In the genomic region with DNA sequence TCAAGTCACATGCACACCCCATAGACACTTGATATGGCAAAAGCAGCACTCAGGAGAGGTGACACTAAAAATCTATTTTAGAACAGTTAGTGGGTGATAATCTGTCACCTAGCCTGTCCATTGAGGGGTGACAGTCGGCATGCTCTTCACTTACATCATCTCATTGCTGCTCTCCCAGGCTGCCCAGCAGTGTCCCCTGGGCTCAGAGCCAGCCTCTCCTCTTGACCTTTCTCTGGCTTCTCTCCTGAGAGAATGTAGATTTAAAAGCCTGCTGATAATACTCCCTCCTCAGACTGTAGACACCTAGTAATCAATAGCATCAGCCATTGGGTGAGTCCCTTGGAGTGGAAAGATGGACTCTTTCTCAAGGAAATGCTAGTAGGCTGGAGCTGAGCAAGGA, we compare ENCODE assay signal across 29 mouse cellular contexts.
DNase-seq lines count a peak whose midpoint lies in the region; ATAC-seq and TF ChIP-seq lines count a peak whose summit lies in the region.
"Had no signal": no experiment of that assay in that cellular context is flagged by ENCODE, and none has a peak within 500 bp of the region (broad histone marks: within the 10 kb centered on the region; RNA-seq: fewer than 3 reads in every experiment).

No protein-coding gene starts in this region.

- H3K9ac ChIP-seq in liver, adult 2 months (ENCODE audit: low read depth, low read length) = no peak overlapping the region
- no peak overlapping the region for H3K9ac ChIP-seq in liver, embryonic 11.5 days (ENCODE audit: low read depth, low read length)
- no peak overlapping the region for H3K9ac ChIP-seq in hindbrain, embryonic 16.5 days (ENCODE audit: low read depth, low read length)
- H3K9ac ChIP-seq: embryonic facial prominence, embryonic 15.5 days; forebrain, embryonic 12.5 days; forebrain, postnatal 0 days; hindbrain, embryonic 13.5 days; limb, embryonic 13.5 days; liver, embryonic 15.5 days; midbrain, embryonic 12.5 days; neural tube, embryonic 12.5 days had no signal

- WGBS in liver, adult 2 months = 11% methylated on average over 1 of the region's 1 CpGs
- 74% methylated on average over 1 of the region's 1 CpGs for WGBS in liver, embryonic 11.5 days
- WGBS in hindbrain, embryonic 16.5 days = 70% methylated on average over 1 of the region's 1 CpGs

- no peak overlapping the region; the same call in 1 of the 2 replicates for H3K27ac ChIP-seq in liver, adult 2 months (replicated peaks; ENCODE audit: insufficient read depth, low read depth, low read length)
- no peak overlapping the region for H3K27ac ChIP-seq in liver, embryonic 11.5 days (ENCODE audit: low read depth, low read length)
- H3K27ac ChIP-seq in hindbrain, embryonic 16.5 days (ENCODE audit: low read depth, low read length) = no peak overlapping the region
- H3K27ac ChIP-seq: embryonic facial prominence, embryonic 10.5 days; embryonic facial prominence, embryonic 15.5 days; forebrain, embryonic 12.5 days; heart, embryonic 10.5 days; hindbrain, embryonic 13.5 days; layer of hippocampus, adult 2 months; limb, embryonic 13.5 days; liver, embryonic 15.5 days; midbrain, embryonic 12.5 days; neural tube, embryonic 12.5 days had no signal

- no peak overlapping the region for H3K4me2 ChIP-seq in liver, embryonic 11.5 days
- no peak overlapping the region for H3K4me2 ChIP-seq in hindbrain, embryonic 16.5 days (ENCODE audit: low read length)
- H3K4me2 ChIP-seq: embryonic facial prominence, embryonic 15.5 days; forebrain, embryonic 12.5 days; hindbrain, embryonic 13.5 days; limb, embryonic 13.5 days; liver, embryonic 15.5 days; midbrain, embryonic 12.5 days; neural tube, embryonic 12.5 days had no signal

- TF ChIP-seq POLR2A in liver, adult 2 months (IDR thresholded peaks at IDR 0.05; ENCODE audit: extremely low read depth, insufficient read depth, low read length) = no peak

- H3K27me3 ChIP-seq in liver, adult 2 months (ENCODE audit: control insufficient read depth, insufficient read depth, low read length) = no peaks in the 10 kb centered on the region
- H3K27me3 ChIP-seq in liver, embryonic 11.5 days (replicated peaks; ENCODE audit: control insufficient read depth, insufficient read depth, low read length) = no peaks in the 10 kb centered on the region
- no peaks in the 10 kb centered on the region for H3K27me3 ChIP-seq in hindbrain, embryonic 16.5 days (replicated peaks; ENCODE audit: control insufficient read depth, insufficient read depth, low read length)
- H3K27me3 ChIP-seq: embryonic facial prominence, embryonic 15.5 days; forebrain, embryonic 12.5 days; hindbrain, embryonic 13.5 days; limb, embryonic 13.5 days; liver, embryonic 15.5 days; midbrain, embryonic 12.5 days; neural tube, embryonic 12.5 days had no signal

- no peak for TF ChIP-seq CTCF in liver, adult 2 months (IDR thresholded peaks at IDR 0.05; ENCODE audit: low read depth, low read length)

- H3K4me3 ChIP-seq in liver, adult 2 months (ENCODE audit: insufficient read depth, low read depth, low read length) = no peak overlapping the region
- H3K4me3 ChIP-seq in liver, embryonic 11.5 days (ENCODE audit: low read depth, low read length) = no peak overlapping the region
- no peak overlapping the region for H3K4me3 ChIP-seq in hindbrain, embryonic 16.5 days (ENCODE audit: low read length)
- H3K4me3 ChIP-seq: embryonic facial prominence, embryonic 10.5 days; embryonic facial prominence, embryonic 15.5 days; forebrain, embryonic 12.5 days; heart, embryonic 10.5 days; hindbrain, embryonic 13.5 days; layer of hippocampus, adult 2 months; limb, embryonic 13.5 days; liver, embryonic 15.5 days; midbrain, embryonic 12.5 days; myocyte; neural tube, embryonic 12.5 days had no signal

- peaks cover 21% of the 10 kb centered on the region for H3K4me1 ChIP-seq in liver, adult 2 months (ENCODE audit: control insufficient read depth, insufficient read depth, low read length)
- peaks cover 7% of the 10 kb centered on the region; the same call in 1 of the 2 replicates for H3K4me1 ChIP-seq in liver, embryonic 11.5 days (replicated peaks; ENCODE audit: control insufficient read depth, insufficient read depth, low read length)
- peaks cover under 1% of the 10 kb centered on the region; the same call in 1 of the 2 replicates for H3K4me1 ChIP-seq in hindbrain, embryonic 16.5 days (ENCODE audit: control insufficient read depth, insufficient read depth, low read depth, low read length)
- H3K4me1 ChIP-seq: neural tube, embryonic 12.5 days had no signal

- no peaks in the 10 kb centered on the region for H3K36me3 ChIP-seq in liver, adult 2 months (ENCODE audit: control insufficient read depth, insufficient read depth, low read length)
- no peaks in the 10 kb centered on the region for H3K36me3 ChIP-seq in liver, embryonic 11.5 days (ENCODE audit: control insufficient read depth, insufficient read depth, low read length)
- H3K36me3 ChIP-seq in hindbrain, embryonic 16.5 days (ENCODE audit: control insufficient read depth, insufficient read depth, low read length) = no peaks in the 10 kb centered on the region
- H3K36me3 ChIP-seq: embryonic facial prominence, embryonic 10.5 days; embryonic facial prominence, embryonic 15.5 days; forebrain, embryonic 12.5 days; G1E; heart, embryonic 10.5 days; hindbrain, embryonic 13.5 days; limb, embryonic 13.5 days; liver, embryonic 15.5 days; midbrain, embryonic 12.5 days; neural tube, embryonic 12.5 days had no signal

- DNase-seq in adrenal gland, adult 2 months = peak; percentile 35
- DNase-seq in adrenal gland, adult 18-20 months (ENCODE audit: low spot score in 2 of 2) = no peak
- DNase-seq in kidney, adult 18-20 months = peak; percentile 46
- no peak for DNase-seq in kidney, postnatal 10 days
- DNase-seq in liver, adult 2 months (ENCODE audit: extremely low read depth, low read depth, low spot score) = peak; percentile 75
- DNase-seq in liver, embryonic 11.5 days (ENCODE audit: low spot score) = no peak
- peak; percentile 33 to 54 for DNase-seq in adrenal gland, postnatal 36 days
- DNase-seq: cerebellum, adult 2 months; cerebellum, postnatal 14 days; forebrain, postnatal 0 days; heart, postnatal 36 days; lung, postnatal 36 days; right cerebral cortex, adult 18-20 months; spleen, adult 18-20 months; thymus, postnatal 14 days had no signal

- no peak for ATAC-seq in liver, embryonic 11.5 days (replicated peaks; ENCODE audit: low FRiP score)
- no peak for ATAC-seq in hindbrain, embryonic 16.5 days
- ATAC-seq: forebrain, postnatal 0 days; intestine, postnatal 0 days had no signal

- no peaks in the 10 kb centered on the region; the same call in 1 of the 2 replicates for H3K79me2 ChIP-seq in liver, adult 2 months (ENCODE audit: control insufficient read depth, insufficient read depth, low read length)

- H3K9me3 ChIP-seq in liver, embryonic 11.5 days (ENCODE audit: control insufficient read depth, low read length) = no peaks in the 10 kb centered on the region
- no peaks in the 10 kb centered on the region for H3K9me3 ChIP-seq in hindbrain, embryonic 16.5 days (ENCODE audit: control insufficient read depth, low read length)
- H3K9me3 ChIP-seq: embryonic facial prominence, embryonic 10.5 days; embryonic facial prominence, embryonic 15.5 days; forebrain, embryonic 12.5 days; G1E; heart, embryonic 10.5 days; hindbrain, embryonic 13.5 days; limb, embryonic 13.5 days; liver, embryonic 15.5 days; midbrain, embryonic 12.5 days; neural tube, embryonic 12.5 days had no signal

Comparison
In these comparisons a context has a peak if more than half of its experiments do, and no peak if none do; other contexts are left out.
1. DNase-seq: peak in adrenal gland, adult 2 months (single experiment), kidney, adult 18-20 months (single experiment), liver, adult 2 months (single experiment) and adrenal gland, postnatal 36 days (2 of 2); none in adrenal gland, adult 18-20 months (0 of 2), kidney, postnatal 10 days (single experiment) and liver, embryonic 11.5 days (single experiment).